Mouse (Mus musculus) WW6 (cell line): ENCODE results near the gene Wfdc5.
A peak's percentile ranks its signal among the peaks of the same experiment; 100 is the strongest.

ENCODE experiments used
- DNase-seq: peaks from one replicate; pipeline ENCODE4 v3.0.0-alpha.2; 2013; ENCODE audit warnings: low read depth, low spot score

Gene Wfdc5

DNA sequence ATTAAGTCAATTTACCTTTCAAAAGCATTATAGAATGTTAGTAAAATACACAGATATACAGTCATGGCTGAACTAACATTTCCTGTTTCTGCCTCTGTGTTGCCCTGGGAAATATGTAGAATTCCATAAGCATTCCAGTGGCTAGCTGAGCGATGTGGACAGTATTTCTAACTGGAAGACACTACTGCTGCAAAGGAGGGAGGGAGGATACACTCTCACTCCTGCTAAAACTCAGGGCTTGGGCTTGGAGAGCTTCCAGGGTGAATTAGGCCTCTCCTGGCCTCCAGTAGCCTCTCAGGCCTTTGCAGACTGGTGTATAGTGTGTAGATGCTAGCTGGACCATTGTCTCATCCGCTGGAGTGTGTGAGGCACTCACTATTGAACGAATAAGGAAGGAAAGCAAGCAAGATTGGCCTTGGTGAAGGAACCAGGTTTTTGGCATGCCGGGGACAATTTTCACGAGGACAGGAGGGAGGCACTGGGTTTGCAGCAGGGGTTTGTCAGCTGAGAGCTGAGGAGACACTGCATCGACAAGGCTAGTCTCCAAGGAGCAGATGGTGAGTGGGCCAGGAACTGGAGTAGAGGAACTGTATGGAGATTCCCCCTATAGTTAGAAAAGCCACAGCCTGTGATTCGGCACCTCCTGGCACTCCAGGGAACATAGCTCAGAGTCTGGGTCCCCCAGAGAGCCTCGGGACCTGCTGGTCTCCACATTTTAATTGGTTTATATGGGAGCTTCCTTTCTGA lies 7.7 kb downstream of the Wfdc5 start:
- no peak for DNase-seq

DNA sequence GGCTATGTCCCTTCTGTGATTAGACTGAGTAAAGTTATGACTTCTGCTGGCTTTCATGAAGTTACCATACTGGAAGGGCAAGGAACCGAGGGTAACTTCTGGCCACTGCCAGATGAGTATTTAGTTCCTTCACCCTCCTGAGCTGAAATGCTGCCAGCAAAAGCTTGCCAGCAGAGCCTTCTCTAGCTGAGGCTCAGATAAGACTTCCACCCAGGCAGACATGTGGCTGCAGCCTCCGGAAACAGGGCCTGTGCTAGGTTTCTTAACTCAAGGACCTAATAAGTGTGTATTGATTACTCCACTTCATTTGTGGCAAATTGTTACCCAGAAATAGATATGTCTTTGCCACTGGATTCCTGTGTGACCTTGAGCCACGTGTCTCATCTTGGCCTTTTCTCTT lies 9.1 kb downstream of the Wfdc5 start:
- no peak for DNase-seq

DNA sequence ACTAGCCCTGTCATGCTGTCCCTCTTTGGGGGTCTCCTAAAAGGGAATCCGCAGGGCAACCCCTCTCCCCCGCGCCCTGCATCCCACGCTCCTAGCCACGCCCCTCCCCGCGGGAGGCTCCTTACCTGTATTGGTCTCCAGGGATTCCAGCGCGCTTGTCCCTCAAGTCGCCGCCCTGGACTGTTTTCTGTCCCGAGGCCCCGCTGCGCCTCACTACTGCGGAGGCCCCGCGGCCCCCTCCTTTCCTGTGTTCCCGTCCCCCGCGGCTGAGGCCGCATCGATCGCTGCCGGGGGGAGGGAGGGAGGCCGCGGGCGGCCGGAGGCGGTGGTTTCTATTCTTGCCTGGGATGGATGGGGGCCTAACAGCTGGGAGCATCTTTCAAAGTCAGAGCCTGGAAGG lies 11.6 kb downstream of the Wfdc5 start, which contains the start of gene Kcns1:
Gene Kcns1 (minus strand): TSS at position 212 of the 400 bp plus-strand sequence.
- no peak for DNase-seq

DNA sequence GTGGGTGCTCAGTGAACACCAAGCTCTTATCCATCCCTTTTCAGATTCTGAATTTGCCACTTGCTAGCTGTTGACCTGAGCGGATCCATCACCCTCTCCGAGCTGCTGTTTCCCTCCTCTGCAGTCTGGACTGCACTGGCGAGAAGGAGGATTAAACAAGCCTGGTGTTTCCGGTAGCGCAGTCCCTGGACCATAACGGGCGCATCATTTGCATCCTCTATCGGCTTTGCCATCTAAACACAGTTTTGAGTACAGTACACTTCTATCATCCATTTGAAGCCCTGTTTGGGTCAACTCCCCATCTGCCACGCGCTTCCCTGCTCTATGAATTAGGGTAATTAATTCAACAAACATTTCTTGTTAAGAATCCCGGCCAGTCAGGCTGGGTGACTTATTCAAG lies 12.2 kb downstream of the Wfdc5 start:
- DNase-seq = no peak

DNA sequence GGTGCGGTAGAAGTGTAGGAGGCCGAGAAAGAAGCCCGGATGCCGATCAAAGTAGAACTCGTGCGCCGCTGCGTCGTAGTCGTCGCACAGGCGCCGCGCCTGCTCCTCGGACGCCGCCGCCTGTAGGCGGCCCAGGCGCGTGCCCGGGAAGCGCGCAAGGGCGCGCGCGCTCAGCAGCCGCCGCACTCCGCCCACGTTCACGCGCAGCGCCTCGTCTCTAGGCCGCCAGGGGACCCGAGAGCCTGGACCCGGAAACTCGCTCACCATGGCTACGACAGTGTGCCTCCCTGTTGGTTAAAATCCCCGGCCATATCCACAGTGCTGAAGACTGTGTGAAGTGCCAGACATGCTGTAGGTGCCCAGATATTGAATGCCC lies 14.0 kb downstream of the Wfdc5 start:
- DNase-seq = no peak

DNA sequence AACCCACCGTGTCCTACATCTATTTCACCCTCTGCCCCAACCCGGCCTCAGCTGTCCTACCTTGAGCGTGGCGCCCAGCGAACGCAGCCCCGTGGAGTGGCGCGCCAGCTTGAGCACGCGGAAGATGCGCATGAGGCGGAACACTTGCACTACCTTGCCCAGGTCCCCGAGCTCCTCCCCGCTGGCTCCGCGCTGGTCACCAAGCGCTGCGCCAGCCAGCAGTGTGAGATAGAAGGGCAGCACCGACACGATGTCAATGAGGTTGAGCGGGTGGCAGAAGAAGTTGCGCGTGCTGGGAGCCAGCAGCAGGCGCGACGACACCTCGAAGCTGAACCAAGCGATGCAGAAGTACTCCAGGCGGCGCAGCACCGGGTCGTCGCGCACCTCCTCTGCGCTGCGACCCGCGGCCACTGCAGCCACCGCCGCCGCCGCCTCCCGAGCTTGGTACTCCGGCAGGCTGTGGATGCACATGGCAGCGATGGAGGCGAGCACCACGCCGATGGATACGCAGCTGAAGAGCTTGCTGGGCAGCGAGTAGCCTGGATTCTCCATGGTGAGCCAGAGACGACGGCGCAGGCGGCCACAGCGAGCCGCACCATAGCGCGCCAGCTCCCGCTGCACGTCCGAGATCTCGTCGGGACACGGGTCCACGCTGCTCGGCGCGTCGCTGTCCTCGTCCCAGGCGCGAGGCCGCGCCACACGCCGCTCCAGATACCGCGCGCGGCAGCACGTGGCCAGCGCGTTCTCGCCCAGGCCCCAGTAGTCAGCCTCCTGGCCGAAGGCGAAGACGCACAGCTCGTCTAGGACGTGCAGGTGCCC lies 14.6 kb downstream of the Wfdc5 start:
- peak; percentile 34 for DNase-seq

DNA sequence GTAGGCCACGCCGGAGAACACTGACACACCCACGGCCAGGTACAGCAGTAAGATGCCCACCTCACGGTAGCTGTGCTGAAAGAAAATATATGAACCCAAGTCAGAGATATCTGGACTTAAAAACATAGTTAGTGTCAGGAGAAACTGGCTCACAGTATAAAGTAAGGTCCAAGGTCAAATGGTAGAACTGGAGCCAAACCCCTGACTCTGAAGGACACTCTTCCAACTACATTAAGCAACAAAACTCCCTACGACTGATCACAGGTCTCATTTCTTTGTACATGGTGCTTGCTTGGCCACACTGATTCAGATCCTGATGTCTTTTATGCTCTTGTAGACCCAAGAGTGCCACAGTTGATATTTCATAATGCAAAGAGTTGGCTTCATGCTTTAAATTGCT lies 17.6 kb downstream of the Wfdc5 start:
- no peak for DNase-seq

DNA sequence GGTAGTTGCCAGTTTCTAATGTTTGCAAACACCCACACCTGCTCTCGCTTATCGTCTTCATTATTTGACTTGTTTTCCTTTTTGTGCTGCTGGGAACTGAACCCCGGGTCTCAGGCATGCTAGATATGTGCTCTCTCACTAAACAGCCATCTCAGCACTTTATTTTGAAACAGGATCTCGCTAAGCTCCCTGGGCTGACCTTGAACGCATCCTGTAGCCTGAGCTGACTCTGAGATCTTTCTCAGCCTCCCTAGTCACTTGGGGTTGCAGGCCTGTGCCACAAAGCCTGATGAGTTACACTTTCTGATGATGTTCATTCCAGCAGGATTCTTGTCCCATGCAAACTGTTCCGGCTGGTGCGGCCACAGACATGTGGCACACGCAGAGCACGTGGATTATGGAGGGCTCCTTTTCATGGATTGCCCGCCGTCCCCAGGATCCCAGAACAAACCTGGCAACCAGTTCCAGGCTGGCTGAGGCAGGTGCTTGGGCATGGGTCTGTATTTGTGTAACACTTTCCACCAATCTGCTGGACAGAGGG lies 21.0 kb downstream of the Wfdc5 start:
- no peak for DNase-seq

DNA sequence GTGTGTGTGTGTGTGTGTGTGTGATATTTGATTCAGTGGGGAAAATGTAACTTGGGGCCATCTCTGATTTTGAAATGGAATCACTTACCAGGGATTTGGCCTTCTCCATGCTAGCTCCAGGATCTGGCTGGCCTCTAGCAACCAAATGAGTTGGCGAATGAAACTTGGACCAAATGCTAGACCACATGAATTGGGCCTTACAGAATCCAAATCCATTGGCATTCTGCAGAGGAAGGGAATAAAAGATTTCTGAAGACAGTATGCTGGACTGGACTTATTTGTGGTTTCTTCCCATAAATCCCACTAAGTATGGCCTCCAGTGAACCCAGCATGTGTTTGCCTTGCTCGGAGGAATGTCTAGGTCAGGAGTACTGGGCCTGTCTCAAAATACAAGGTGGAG lies 23.7 kb downstream of the Wfdc5 start:
- no peak for DNase-seq

DNA sequence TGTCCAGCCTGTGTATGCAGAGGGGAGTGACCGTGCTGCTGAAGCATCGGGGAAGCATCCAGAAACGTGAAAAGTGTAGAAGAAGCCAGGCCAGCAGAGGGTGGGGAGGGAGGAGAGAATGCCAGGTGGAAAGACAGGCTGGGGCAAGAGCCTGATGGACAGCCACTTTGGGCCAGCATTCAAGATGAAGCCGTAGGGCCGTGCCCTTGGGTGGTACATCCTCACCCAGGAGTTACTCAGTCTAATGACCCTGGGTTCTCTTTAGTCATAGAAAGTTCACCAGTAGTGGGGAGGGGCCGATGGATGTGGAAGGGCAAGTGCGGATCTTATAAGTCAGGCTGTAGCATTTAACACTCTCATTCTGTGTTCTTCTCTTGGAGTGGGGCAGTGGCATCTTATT lies 26.4 kb downstream of the Wfdc5 start:
- no peak for DNase-seq

DNA sequence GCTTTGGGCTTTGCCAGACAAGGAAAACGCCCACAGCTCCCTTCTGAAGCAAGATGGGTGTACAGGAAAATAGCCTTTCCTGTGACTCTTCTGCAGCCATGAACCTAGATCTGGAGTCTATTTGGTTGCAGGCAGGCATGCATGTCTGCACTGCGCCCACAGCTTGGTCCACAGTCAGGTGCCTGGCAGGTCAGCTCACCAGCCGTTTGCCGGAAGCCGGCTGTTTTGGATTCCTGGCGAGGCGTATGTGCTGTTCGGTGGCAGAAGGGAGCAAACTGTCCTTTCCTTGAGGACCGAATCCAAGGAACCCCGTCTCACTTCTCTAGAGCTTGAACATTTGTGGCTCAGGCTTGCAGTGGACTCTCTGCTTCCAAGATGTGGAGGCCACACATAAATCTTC lies 28.5 kb downstream of the Wfdc5 start:
- no peak for DNase-seq

DNA sequence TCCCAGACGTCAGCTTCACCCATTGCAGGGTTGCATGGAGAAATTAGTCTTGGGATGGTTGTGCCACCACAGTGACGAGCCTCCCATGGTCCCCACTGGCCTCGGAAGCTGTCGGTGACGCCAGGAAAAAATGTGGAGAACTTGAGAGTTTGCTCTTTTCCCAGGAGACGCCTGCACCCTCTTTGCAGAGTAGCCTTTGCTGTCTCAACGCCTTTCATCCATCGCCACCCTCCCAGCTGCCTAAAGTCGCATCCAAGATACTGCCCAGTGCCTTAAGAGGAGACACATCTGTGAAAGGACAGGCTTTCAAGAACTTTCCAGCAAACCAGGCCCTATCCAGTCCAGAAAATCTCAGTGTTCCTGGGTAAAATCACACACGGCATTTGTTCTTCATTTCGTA lies 30.2 kb downstream of the Wfdc5 start:
- DNase-seq = no peak

DNA sequence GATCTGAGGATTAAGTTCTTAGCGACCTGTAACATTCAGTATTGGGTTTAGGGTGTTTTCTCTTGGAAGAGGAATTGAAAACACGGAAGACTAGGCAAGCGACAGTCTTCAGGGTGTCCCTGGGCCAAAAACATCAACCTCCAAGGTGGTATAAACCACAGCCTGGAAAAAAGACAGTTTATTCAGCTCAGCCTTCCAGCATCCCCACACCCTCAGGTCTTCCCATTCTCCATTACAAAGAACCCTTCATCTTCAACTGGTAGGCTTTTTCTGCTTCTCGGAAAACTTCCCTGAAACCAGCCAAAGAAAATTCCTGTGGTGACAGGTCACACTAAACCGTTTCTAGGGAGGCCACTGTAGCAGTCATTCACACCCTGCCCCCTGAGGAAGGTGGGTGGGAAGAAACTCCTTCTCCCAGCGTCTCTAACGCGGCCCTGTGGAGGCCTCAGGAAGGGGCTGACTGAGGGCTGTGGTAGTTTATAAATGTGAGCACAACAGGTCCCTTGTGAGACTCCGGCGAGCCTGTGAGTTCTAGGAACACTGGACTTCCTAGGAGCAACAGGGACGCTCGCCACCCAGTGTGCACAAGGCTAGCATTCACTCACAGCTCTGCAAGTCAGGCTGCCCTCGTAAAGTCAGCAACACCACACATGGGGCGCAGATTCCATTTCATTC lies 32.3 kb downstream of the Wfdc5 start:
- DNase-seq = no peak

DNA sequence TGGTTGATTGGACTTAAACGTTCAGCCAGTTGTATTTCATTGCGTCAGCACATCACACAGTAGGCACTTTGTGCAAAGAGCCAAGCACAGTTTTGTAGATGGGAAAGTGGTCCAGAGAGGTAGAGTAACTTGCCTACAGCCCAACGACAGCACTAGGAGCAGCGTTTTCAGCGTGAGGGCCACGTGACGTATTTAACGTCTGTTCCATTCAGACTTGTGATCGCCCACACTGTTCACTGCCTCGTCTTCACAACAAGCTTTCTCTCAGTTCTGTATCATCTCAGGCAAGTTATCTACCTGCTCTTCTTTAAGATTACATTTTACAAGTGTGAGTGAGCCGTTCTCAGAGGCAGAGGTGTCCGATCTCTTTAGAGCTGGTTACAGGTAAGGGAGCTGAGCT lies 36.0 kb downstream of the Wfdc5 start:
- no peak for DNase-seq

DNA sequence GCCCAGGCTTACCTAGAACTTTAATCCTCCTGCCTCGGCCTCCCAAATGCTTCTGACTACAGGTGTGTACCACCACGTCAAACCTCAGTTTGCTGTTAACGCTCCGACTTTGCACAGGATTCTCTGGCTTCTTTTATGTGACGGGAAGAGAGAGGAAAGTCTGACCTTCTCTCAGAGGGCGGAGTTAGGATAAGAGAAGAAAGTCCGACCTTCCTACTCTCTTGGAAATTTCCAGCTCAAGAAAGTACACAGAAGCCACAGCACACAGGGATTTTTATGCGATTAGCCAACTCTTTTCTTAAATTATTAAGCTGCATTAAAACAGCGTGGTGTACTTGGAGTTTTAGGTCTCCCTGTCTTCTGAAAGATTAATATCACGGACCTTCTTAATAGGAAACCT lies 38.0 kb downstream of the Wfdc5 start:
- DNase-seq = no peak

DNA sequence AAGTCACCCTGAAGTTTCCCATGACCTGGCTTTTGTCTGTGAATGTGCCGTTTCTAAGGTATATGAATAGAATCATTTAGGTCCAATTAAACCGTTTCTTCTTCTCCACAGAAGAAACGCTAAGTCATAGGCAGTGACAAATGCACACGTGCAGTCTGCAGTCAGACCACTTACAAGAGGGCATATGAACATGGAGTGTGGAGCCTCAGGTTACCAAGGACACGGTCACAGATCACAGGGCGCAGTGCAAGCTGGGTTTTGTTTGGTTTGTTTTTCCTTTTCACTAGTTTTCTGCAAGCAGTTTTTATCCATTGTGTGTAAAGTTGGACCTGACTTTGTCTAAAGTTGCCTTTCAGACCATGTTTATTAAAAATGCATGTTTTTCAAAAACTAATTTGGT lies 38.5 kb downstream of the Wfdc5 start:
- no peak for DNase-seq

DNA sequence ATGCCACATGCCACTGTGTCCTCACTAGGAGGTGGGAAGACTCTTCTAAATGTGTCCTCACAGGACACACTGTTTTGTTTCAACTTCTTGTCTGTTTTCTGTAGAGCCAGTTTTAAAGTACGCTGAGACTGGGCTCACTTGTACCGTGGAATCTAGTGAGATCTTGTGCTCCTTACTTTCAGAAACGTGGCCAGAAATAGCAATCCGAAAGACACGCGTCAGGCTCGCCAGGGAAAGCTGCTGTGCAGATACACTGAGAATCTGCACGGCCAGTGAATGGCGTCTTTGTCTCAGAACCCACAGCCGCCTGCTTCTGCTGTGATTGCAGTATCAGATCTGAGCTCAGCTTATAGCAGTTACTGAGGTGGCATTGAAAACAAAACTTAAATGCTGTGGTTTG lies 40.5 kb downstream of the Wfdc5 start:
- DNase-seq = no peak

DNA sequence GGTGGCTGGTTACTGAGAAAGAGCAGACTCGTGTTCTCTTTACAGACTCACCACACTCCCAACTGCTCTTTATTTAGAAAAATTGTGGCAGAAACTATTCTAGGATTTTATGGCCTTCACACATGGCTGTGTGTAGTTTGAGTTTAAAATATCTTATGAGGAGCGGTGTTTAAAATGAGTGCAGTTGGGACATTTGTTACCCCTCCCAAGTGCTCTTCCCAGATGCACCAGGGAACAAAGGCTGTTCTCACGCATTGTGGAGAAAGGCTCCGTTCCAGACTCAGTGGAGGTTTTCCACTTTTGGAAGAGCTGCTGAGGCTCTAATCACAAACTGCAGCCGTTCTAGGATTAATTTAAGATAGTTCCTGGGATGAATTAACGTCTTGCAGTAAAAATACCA lies 44.8 kb downstream of the Wfdc5 start:
- DNase-seq = no peak

DNA sequence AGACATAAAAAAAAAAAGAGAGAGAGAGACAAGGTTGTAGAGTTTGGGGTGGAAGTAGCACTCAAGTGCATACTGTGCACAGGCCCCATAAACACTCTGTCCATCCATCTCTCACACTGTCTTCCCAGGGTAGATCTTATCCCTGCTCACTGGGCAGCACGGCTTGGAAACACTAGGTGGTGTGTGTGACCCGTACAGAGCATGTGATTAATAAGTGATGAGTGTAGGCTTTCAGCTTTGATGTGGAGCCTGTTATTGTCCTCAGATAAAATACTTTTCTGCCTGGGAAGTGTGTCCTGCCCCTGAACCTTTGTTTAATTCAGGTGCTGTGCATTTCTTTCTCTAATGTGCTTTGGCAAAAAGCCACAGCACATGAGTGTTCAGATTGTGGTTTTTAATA lies 46.1 kb downstream of the Wfdc5 start:
- DNase-seq = no peak

DNA sequence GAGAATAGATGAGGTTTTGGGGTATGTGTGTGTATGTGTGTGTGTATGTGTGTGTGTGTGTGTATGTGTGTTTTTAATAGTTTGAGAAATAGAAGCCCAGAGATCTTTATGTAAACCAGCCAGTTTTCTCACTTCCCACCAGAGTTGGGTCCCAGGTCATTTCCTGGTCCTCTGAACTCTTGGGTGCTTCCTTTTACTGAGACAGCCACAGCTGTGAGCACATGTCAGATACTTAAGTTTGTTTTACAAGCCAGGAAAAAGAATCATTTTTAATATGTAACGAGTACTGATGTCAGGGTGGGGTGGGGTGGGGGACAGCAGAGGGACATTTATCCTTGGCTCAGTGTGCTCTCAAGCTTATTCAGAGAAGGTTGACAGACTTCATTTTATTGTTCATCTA lies 47.2 kb downstream of the Wfdc5 start:
- DNase-seq = no peak

DNA sequence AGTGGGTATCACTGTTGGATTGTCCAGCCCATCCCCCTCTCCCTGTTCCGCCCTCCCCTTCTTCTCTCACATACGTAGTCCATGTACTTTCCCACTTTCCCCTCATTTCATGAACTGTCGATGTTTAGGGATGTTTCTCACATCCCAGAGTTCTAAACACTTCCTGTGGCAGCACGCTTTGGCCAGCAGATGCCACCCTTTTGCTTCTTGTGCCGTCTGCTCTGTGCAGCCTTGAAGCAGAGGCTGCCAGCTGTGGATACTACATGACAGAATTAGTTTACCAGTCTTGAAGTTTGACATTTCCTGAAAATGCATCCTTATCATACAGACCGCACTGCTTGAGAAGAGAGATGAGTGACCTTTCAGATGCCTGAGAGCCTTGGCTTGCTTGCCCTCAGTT lies 48.0 kb downstream of the Wfdc5 start:
- no peak for DNase-seq

DNA sequence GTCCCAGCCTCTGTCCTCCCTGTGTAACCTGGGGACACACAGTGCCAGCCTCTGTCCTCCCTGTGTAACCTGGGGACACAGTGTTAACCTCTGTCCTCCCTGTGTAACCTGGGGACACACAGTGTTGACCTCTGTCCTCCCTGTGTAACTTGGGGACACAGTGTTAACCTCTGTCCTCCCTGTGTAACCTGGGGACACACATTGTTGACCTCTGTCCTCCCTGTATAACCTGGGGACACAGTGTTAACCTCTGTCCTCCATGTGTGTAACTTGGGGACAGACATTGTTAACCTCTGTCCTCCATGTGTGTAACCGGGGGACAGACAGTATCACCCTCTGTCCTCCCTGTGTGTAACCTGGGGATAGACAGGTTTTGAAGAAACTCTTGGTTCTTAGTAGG lies 51.0 kb downstream of the Wfdc5 start:
- no peak for DNase-seq
